Mouse (Mus musculus) embryo, embryonic 10.5 days (tissue): ENCODE measurements at regions not wholly inside any gene's neighbourhood (a gene's known extent, or its start where the extent isn't known, plus 50 kb on each side); places are given as distances from the start of the nearest gene placed in this dataset.
A peak's percentile ranks its signal among the peaks of the same experiment; 100 is the strongest.

Experiments
- DNase-seq: peaks from one replicate; pipeline ENCODE4 v3.0.0-alpha.2; 2015; ENCODE audit warnings: low spot score

GRCm38 (mm10) chr2:148558365-148558764, 114.0 kb upstream of the Nxt1 start:
- no peak for DNase-seq

DNA sequence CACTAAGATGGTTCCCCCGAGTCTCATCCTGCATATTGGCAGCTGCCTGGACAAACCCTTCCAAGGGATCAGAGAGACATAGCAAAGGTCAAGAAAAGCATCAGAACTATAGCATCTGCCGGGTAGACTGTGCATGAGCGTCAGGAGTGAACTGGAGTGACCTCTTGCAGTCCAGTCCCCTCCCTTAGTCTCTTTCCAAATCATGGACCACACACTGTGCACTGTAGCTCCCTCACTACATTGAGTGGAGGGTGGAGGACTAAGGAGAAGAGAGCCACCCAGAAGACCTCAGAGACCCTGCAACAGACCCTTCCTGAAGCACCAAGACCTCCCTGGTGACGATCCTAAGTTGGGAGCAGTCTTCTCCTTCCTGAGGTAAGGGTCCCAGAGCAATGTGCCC, 107.8 kb upstream of the Cd93 start:
- DNase-seq: no peak

- DNase-seq: no peak
Measured at GRCm38 (mm10) chr2:148549618-148550017, 106.3 kb upstream of the Cd93 start.

DNA sequence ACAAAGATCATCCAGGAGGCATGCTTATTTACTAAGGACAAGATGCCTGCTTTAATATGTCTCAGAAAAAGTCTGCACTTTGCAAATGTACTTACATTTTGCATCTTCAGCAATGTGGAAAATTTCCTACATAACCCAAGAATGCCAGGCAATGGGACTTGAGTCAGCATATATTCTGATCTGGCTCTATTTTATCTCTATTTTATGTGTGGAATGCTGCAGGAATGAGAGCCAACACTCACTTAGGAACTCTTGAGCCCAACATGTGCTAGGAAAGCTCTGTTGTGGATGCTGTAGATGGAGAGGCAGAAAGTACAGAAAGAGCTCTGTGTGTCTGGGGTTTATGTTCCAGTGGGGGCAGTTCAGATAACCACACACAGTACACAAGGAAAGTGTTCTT, 99.0 kb upstream of the Cd93 start:
- no peak for DNase-seq

GRCm38 (mm10) chr2:148537914-148538510, 94.6 kb upstream of the Cd93 start:
- DNase-seq: no peak

DNA sequence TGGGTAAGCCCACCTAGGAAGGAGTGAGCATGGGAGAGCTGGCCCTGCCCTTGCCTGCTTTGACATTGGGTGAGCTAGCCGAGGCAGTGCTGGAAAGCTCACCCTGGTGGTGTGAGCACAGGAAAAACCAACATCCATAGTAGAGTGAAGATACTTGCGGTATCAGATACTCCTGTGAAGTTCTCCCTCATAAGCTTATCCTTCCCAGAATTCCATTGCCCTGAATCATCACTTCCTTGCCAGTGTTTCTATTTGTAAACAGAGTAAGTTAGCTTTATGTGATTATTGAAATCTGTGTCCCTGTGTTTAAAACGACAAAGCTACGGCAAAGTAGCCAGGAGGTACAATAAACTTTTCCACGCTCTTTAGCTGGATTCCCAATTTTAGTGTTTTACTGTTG, 93.9 kb upstream of the Cd93 start:
- DNase-seq: no peak

DNA sequence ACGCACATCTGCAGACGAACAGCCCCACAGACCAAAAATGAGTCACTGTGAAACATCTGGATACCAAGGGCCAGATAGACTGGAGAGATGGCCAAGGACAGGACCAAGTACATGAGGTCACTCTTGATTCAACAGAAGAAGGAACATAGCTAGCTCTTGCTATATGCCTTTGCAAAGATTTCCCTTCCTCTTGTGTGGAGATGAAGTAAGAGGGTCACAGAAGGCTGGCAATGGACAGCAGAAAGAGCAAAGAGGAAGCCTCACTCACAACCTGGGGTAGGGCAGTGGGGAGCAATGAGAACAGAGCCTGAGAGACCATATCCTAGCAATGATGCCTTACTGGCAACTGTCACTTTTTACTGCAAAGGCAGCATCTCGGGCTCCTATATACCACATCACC, 93.2 kb upstream of the Cd93 start:
- no peak for DNase-seq

DNA sequence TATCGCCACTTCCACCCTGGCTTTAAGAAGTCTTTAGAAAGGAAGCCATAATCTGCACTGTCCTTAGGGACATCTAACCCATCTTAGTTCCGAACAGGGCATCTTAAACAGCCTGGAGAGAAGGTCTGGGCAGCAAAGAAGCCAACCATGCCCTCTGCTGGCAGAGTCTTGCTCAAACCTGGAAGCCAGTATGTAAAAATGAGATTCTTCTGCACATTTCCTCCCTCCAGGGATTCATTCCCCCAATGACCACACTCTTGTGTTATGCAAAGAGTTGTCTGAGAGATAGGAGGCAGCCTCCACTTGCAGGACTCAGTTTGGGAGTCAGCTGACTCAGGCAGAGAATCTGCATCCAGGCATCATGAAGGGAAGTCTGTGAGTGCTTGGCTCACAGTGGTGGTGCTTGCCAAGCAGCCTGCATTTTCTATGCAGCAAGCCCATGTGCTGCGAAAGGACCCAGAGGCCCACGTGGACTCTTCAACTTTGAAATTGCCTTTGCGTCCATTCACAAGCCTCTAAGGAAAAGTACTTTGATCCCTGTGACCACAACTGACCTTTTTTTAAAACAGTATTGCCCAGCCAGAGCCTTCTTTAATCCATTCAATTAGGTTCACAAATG, 92.3 kb upstream of the Cd93 start:
- DNase-seq: peak; percentile 35

GRCm38 (mm10) chr2:148532051-148532450, 88.7 kb upstream of the Cd93 start:
- DNase-seq: no peak

GRCm38 (mm10) chr2:148530546-148530945, 87.2 kb upstream of the Cd93 start:
- no peak for DNase-seq

DNA sequence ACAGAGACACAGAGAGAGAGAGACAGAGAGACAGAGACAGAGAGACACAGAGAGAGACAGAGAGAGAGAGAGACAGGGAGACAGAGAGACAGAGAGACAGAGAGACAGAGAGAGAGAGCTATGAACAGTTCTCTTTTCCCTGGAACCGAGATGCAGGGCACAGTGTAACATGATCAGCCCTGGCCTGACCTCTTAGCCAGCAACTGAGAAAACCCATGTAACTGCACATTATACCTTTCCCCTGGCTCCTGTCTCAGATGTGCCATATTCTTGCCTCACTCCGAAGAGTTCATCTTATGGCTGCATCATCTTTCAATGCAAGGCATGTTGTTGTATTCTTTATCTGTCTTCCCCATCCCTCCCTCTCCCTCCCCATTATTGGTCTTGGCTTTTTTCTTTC, 86.5 kb upstream of the Cd93 start:
- DNase-seq: peak; percentile 34

GRCm38 (mm10) chr2:148527755-148528154, 84.4 kb upstream of the Cd93 start:
- DNase-seq: no peak

DNA sequence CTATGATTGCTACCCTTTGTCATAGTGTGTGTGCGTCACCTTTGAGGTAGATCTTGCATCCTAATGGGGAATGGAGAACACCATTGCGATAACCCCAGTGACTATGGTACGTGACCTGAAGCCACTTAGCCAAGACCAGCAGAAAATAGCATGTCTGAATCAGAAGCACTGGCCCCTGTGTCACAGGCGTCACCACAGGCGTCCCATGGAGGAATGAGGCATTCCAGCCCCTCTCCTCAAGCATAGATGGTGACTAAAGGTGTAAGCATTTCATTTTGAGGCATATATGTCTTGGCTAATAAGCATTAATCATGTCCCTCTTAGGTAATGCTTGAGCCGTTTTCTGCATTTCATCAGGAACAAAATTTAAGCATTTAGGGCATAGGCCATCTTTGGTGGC, 82.1 kb upstream of the Cd93 start:
- DNase-seq: no peak

GRCm38 (mm10) chr2:148523401-148523800, 80.0 kb upstream of the Cd93 start:
- DNase-seq: no peak

DNA sequence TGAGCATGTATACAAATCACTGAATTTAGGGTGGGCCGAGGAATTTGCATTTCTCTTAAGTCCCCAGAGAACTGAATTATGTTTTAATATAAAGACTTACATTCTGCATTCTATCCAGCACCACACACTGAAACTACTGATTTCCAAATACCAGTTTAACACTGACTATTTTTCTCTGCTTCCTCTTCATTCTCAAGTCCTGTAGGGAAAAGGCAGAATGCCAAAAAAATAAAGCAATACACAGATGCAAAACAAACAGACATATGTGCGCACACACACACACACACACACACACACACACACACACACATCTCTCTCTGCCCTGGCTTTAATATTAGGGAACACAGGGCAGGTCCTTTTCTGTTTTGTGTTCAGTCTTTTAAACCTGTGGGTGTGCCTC, 79.6 kb upstream of the Cd93 start:
- DNase-seq: no peak

GRCm38 (mm10) chr2:148521966-148522575, 78.7 kb upstream of the Cd93 start:
- DNase-seq: peak; percentile 31

DNA sequence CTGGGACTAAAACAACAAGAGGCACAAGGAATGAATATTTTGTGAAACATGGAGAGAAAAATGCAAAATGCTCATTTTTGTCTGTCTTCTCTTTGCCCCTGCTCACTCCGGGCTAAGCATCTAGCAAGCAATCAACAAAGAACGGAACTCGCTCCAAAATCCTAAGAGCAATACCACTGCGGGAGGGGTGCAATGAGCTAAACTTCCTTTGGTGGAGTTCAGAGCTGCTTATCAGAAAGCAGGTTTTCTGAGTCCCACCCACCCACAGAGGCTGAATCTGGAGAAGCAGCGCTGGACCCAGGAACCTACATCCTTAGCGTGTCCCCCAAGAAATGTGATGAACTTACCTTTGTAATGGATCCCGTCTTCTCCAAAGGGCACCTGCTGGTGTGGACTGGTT, 76.9 kb upstream of the Cd93 start:
- no peak for DNase-seq

- peak; percentile 50 for DNase-seq
Measured at GRCm38 (mm10) chr2:148519689-148520290, 76.4 kb upstream of the Cd93 start.

DNA sequence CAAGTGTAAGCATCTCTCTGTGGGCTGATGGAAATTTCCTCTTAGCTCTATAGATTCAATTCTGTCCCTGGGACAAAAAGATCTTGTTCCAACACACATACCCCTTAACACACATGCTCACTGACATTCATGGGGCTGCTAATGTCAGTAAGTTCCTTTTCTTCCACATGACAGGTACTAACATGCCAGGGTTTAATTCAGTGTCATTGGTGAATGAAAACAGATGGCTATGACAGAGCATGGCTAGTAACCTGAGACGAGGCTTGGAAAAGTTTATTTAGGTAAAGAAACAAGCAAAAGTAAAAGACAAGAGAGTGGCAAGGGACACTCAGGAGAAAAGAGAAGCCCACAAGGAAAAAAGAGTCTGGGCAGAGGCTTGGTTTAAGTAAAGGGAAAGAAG, 74.5 kb upstream of the Cd93 start:
- DNase-seq: peak; percentile 41

- no peak for DNase-seq
Measured at GRCm38 (mm10) chr2:148510008-148510681, 66.8 kb upstream of the Cd93 start.

DNA sequence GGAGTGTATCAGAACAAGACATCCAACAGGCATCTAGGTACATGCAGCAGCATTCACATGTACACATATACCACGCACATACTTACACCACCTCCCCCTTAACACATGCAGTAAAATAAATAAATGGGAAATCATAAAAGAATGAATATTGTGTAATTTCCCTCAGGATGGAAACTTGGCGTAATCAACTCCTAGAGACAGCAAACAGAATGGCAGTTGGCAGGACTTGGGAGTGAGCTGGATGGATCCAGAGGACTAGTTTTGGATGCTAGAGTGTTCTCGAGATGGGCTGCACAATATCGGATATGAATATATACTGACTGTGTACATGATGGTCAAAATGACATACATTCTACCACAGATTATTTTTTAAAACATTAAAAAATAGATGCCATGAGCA, 66.0 kb upstream of the Cd93 start:
- no peak for DNase-seq

- no peak for DNase-seq
Measured at GRCm38 (mm10) chr2:148507523-148507922, 64.2 kb upstream of the Cd93 start.

DNA sequence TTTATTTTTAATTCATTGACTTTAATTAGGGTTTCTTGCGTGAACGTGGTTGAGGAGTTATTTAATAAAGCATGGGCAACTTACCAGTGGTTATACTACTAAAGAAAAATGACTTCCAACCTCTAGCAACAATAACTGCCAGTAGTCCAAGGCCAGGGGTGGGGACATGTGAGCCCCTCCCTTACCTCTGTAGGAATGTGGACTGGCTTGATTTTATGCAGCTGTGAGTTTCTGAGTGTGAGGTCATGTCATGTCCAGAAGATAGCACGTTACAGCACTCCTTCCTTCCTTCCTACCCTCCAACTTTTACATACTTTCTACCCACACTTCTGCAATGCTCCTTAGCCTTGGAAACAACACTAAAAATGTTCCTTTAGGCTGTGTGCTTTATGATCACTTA, 63.6 kb upstream of the Cd93 start:
- DNase-seq: no peak
